Mouse (Mus musculus) small intestine, adult 2 months (tissue): ENCODE measurements at regions not wholly inside any gene's neighbourhood (a gene's known extent, or its start where the extent isn't known, plus 50 kb on each side); places are given as distances from the start of the nearest gene placed in this dataset.
"Not testable (repeated sequence)": the region's sequence is repeated elsewhere in the genome, so short reads cannot be mapped to it uniquely, and the experiment has no call there.

Experiments used
- H3K27ac ChIP-seq: fragments of 200-500 bp; 2 replicates; pipeline ENCODE4 v1.5.1; 2012; ENCODE audit warnings: low read depth, low read length, control low read depth, inconsistent platforms; ENCODE audit not compliant: insufficient read depth
- H3K27me3 ChIP-seq: fragments of 200-500 bp; 2 replicates; pipeline ENCODE4 v1.6.1; 2012; ENCODE audit warnings: mild to moderate bottlenecking, moderate library complexity, low read length, inconsistent platforms; ENCODE audit not compliant: control insufficient read depth, insufficient read depth
- H3K36me3 ChIP-seq: fragments of 200-500 bp; 2 replicates; pipeline ENCODE4 v1.6.1; 2012; ENCODE audit warnings: mild to moderate bottlenecking, low read length, control low read depth, inconsistent platforms; ENCODE audit not compliant: control insufficient read depth, insufficient read depth
- H3K4me1 ChIP-seq: fragments of 200-500 bp; 2 replicates; pipeline ENCODE4 v1.6.1; 2012; ENCODE audit warnings: low read length, inconsistent platforms, mixed read lengths; ENCODE audit not compliant: control insufficient read depth, insufficient read depth, insufficient read length
- H3K4me3 ChIP-seq: fragments of 200-500 bp; 2 replicates; pipeline ENCODE4 v1.5.1; 2012; ENCODE audit warnings: low read depth, mild to moderate bottlenecking, control low read depth, inconsistent platforms, low read length, moderate library complexity
- CTCF ChIP-seq: fragments of 200-500 bp; IDR thresholded peaks from 2 replicates; pipeline ENCODE4 v1.5.1; 2012; ENCODE audit warnings: low read depth, mild to moderate bottlenecking, control low read depth, inconsistent platforms, low read length, moderate library complexity, mixed read lengths; ENCODE audit not compliant: insufficient replicate concordance, insufficient read length; ENCODE audit errors: extremely low read depth
- POLR2A ChIP-seq: fragments of 200-500 bp; IDR thresholded peaks from 2 replicates; pipeline ENCODE4 v1.6.1; 2012; ENCODE audit warnings: low read depth, mild to moderate bottlenecking, control low read depth, inconsistent platforms, low read length, moderate library complexity
- WGBS: fragments of 180-500 bp; shearing (Covaris S2); methylation state at CpG from one replicate; pipeline ENCODE4 v1.1.7; 2018; 5-methylcytosine and 5-hydroxymethylcytosine counted together

DNA sequence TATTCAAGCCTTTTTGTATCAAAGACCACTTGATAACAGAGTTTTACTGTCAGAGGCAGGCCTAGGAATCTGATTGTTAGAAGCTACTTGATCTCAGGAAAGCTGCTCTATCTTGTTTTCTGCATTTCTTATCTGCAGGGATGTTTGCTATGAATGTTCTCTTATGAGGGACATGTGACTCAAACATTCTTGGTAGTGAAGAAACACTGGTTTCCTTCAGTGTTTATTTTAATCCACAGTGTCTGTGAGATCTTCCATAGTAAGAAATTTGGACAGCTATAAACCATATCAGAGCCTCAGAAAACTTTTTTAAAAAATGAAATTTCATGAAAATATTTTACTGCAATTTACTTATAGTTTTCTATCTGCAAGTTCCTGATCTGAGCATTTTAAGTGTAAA is 307.8 kb upstream of the Klf6 start:
- TF ChIP-seq POLR2A: no peak
- no peak for TF ChIP-seq CTCF

DNA sequence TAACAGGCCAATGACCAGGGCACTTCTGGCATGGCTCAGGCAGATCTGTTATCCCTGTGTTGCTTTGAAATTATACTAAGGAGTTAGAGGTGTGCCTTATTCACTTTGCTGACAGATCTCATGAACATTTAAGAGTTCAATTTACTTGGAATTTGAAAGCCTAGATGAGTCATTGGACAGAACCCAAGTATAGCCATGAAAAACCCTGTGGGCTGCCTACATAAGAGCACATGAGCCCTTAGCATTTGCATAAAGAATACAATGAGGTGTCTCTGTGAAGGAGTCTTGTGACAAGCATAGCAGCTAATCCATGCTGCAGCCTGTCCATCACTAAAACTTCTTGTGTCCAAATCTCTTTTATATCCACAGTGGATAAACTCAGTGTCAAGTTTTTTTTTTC is 303.2 kb upstream of the Klf6 start:
- no peaks in the 10 kb centered on the region for H3K36me3 ChIP-seq
- H3K4me3 ChIP-seq: no peak overlapping the region
- H3K4me1 ChIP-seq: no peaks in the 10 kb centered on the region
- no peaks in the 10 kb centered on the region for H3K27me3 ChIP-seq
- no peak overlapping the region for H3K27ac ChIP-seq
- no peak for TF ChIP-seq POLR2A
- TF ChIP-seq CTCF: no peak

More for the DNA sequence above, 307.8 kb upstream of the Klf6 start:
- Histone ChIP-seq H3K36me3 (no peaks in the 10 kb centered on the region), H3K27me3 (no peaks in the 10 kb centered on the region), H3K4me1 (peaks cover 14% of the 10 kb centered on the region), H3K4me3 (no peak overlapping the region), H3K27ac (no peak overlapping the region)

DNA sequence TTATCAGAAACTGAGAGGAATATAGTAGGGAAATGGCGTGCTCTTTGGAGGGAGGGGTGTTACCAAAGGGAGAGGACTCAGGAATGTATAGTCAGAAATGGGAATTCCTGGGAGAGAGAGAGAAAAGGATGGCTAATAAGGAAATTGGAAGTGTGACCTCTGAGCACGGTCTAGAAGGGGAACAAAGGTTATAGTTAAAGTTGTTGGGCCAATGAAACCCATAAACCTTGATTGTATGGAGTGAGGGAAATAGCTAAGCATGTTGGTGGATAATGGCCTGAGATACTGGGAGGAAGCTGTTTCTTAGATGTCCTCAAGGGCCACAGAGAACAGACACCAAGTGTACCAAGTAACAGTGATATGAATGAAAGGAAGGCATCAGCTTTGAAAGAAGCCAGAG is 294.8 kb upstream of the Klf6 start:
- peaks cover 10% of the 10 kb centered on the region; the same call in 1 of the 2 replicates for H3K4me1 ChIP-seq
- no peak overlapping the region for H3K4me3 ChIP-seq
- 30% methylated on average over 2 of the region's 2 CpGs for whole genome bisulfite sequencing
- TF ChIP-seq CTCF: no peak
- H3K27me3 ChIP-seq: no peaks in the 10 kb centered on the region
- peak overlapping the region; percentile 65 for H3K27ac ChIP-seq
- no peaks in the 10 kb centered on the region for H3K36me3 ChIP-seq

DNA sequence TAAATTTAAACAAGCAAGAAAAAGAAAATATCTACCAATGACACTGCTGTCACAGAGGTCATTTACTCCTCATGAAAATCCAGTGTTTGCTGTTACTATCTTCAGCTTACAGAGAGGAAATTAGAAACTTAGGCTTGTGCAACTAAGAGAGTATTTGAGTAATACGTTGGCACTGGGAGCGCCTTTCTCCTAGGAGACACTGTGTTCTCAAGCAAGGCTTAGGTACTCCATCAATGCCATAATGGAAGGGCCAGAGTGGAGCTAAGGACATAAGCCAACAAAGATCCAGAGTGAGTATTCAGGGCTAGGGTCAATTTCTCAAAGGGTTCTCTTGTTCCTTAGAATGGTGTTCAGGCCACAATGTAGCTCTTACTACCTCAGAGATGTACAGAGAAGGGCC is 294.4 kb upstream of the Klf6 start:
- Histone ChIP-seq H3K4me3 (no peak overlapping the region), H3K36me3 (no peaks in the 10 kb centered on the region), H3K4me1 (peaks cover 10% of the 10 kb centered on the region; the same call in 1 of the 2 replicates), H3K27ac (peak overlapping the region; percentile 65), H3K27me3 (no peaks in the 10 kb centered on the region)
- TF ChIP-seq CTCF: no peak
- 87% methylated on average over 2 of the region's 2 CpGs for WGBS

DNA sequence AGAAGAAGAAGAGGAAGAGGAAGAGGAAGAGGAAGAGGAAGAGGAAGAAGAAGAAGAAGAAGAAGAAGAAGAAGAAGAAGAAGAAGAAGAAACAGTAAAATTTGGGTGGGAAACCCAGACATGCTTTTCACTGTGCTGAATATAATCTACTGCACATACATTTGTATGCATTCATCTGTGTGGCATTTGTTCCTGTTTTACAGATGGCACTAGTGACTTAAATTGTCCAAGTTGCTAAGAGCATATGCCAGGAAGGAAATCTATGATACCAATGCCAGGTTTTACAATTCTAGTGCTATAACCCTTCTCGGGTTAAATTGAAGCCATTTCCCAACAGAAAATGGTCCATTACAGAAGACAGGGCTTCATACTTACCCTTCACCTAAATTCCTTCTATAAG is 291.7 kb upstream of the Klf6 start:
- Histone ChIP-seq H3K27me3 (no peaks in the 10 kb centered on the region), H3K36me3 (no peaks in the 10 kb centered on the region), H3K4me3 (no peak overlapping the region), H3K27ac (no peak overlapping the region), H3K4me1 (peaks cover 10% of the 10 kb centered on the region; the same call in 1 of the 2 replicates)
- 89% methylated on average over 1 of the region's 1 CpGs for WGBS
- TF ChIP-seq CTCF: no peak
- no peak for TF ChIP-seq POLR2A

DNA sequence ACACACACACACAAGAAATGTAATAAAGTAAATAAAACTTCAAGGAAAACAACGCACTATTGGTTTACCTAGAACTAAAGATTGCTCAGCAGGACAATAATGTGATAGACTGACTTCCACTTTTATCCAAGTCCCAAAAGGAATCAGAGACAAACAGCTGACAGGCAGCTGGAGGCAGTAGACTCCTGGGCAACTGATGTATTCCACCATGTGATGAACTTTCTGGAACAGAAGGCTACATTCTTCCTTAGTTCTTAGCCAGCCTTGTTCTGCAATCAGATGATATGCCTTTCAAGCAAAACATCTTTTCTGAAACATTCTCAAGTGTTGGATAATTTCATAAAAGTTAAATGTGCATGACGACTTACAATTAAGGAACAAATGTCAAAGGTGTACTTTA is 290.9 kb upstream of the Klf6 start:
- Histone ChIP-seq H3K36me3 (no peaks in the 10 kb centered on the region), H3K27me3 (no peaks in the 10 kb centered on the region), H3K27ac (no peak overlapping the region), H3K4me1 (peaks cover 10% of the 10 kb centered on the region; the same call in 1 of the 2 replicates), H3K4me3 (no peak overlapping the region)
- WGBS: 93% methylated on average over 2 of the region's 2 CpGs
- TF ChIP-seq POLR2A: no peak
- no peak for TF ChIP-seq CTCF

DNA sequence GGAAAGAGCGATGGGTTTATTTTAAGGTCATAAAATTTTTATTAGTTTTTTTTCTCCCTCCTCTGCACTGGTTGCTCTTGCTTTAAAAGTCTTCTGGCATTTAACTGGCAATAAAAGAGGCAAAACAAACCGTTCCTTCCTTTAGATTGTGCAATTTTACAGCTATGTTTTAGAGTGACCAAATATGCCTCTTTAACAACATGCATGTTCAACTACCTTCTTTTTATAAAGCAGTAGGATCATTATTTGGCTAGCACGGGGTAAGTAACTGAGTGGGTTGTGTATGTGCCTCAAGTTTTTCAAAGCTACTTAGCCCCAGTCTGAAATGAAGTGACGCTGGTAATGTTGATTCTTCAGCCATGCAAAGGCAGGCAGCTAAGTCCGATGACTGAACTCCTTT is 284.7 kb upstream of the Klf6 start:
- Histone ChIP-seq H3K27me3 (no peaks in the 10 kb centered on the region), H3K4me1 (no peaks in the 10 kb centered on the region), H3K27ac (no peak overlapping the region), H3K4me3 (no peak overlapping the region), H3K36me3 (no peaks in the 10 kb centered on the region)
- 31% methylated on average over 5 of the region's 5 CpGs for WGBS
- no peak for TF ChIP-seq POLR2A
- no peak for TF ChIP-seq CTCF

DNA sequence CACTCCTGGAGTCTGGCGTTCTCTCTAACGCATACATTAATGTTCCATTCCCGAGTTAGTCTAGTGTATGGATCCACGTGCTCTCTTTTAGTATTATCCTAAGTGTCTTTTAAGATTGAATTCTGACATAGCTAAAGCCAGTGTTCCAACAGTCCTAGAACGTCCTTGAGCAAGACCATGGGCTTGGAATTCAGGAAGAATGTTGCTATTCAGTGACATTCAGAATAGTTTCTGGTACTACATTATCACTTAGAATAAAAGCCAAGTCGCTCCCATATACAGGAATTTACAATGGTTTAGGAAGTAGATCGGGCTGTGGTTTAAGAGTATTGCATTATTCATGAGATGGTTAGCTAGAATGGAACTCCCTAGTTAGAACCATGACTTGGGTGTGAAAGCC is 277.6 kb upstream of the Klf6 start:
- 92% methylated on average over 7 of the region's 7 CpGs for WGBS
- H3K27ac ChIP-seq, H3K4me1 ChIP-seq, H3K36me3 ChIP-seq, H3K4me3 ChIP-seq, H3K27me3 ChIP-seq: not testable (repeated sequence)
